Mouse (Mus musculus) MEL (cell line): Measurements from ENCODE around the gene Tmprss12. TPM values are rescaled to one million over a fixed set of nuclear protein-coding genes. Genes with fewer than 3 reads are reported as not detected.

Experiments
- DNase-seq: peaks from one replicate; pipeline ENCODE4 v3.0.0; 2011; ENCODE audit warnings: low read depth, low spot score
- H3K27ac ChIP-seq: 2 replicates; pipeline ENCODE4 v1.5.1; 2012; ENCODE audit warnings: low read depth, mild to moderate bottlenecking, control low read depth, low read length, moderate library complexity; ENCODE audit not compliant: control insufficient read depth
- H3K27me3 ChIP-seq, 2 experiments: fragments of 150-350 bp in 1 of 2; sonication (generic) in 1 of 2; 2 replicates each; pipeline ENCODE4 v1.6.1; 2012; ENCODE audit warnings: low read length in 2 of 2, mild to moderate bottlenecking in 2 of 2, improper control_type of control experiment in 1 of 2, moderate library complexity in 1 of 2; ENCODE audit not compliant: insufficient read depth in 2 of 2, control insufficient read depth in 1 of 2
- H3K36me3 ChIP-seq, 2 experiments: 2 replicates each; pipeline ENCODE4 v1.6.1; 2012 to 2014; ENCODE audit warnings: low read length in 2 of 2, improper control_type of control experiment in 1 of 2, inconsistent platforms in 1 of 2, mild to moderate bottlenecking in 1 of 2; ENCODE audit not compliant: insufficient read depth in 2 of 2, control insufficient read depth in 1 of 2
- H3K4me1 ChIP-seq, 2 experiments: fragments of 150-350 bp in 1 of 2; sonication (generic) in 1 of 2; 2 replicates each; pipeline ENCODE4 v1.6.1; 2012; ENCODE audit warnings: low read length in 2 of 2, improper control_type of control experiment in 1 of 2, mild to moderate bottlenecking in 1 of 2; ENCODE audit not compliant: insufficient read depth in 2 of 2, control insufficient read depth in 1 of 2
- H3K4me3 ChIP-seq, 2 experiments: fragments of 150-350 bp in 1 of 2; sonication (generic) in 1 of 2; 2 replicates each; pipeline ENCODE4 v1.5.1; 2012; ENCODE audit warnings: low read depth in 2 of 2, low read length in 2 of 2, mild to moderate bottlenecking in 2 of 2, moderate library complexity in 2 of 2, control low read depth in 1 of 2, improper control_type of control experiment in 1 of 2; ENCODE audit not compliant: control insufficient read depth in 1 of 2, insufficient read depth in 1 of 2
- H3K79me2 ChIP-seq: 2 replicates; pipeline ENCODE4 v1.6.1; 2012; ENCODE audit warnings: mild to moderate bottlenecking, low read length, moderate library complexity; ENCODE audit not compliant: control insufficient read depth, poor library complexity, insufficient read depth
- H3K9ac ChIP-seq: 2 replicates; pipeline ENCODE4 v1.6.1; 2012; ENCODE audit warnings: low read depth, mild to moderate bottlenecking, control low read depth, low read length, moderate library complexity; ENCODE audit not compliant: control insufficient read depth, poor library complexity, severe bottlenecking
- H3K9me3 ChIP-seq: fragments of 150-350 bp; sonication (generic); replicated peaks from 2 replicates; pipeline ENCODE4 v1.6.1; 2012; ENCODE audit warnings: mild to moderate bottlenecking, low read length, improper control_type of control experiment, moderate library complexity; ENCODE audit not compliant: insufficient read depth
- CHD1 ChIP-seq: IDR thresholded peaks from 2 replicates; pipeline ENCODE4 v1.6.1; 2012; ENCODE audit warnings: low read depth, mild to moderate bottlenecking, inconsistent platforms, low read length, improper control_type of control experiment
- CTCF ChIP-seq, 3 experiments: IDR thresholded peaks in 2 of 3; conservative IDR thresholded peaks in 1 of 3; 2 replicates each; pipeline ENCODE4 v1.5.1; 2011 to 2012; ENCODE audit warnings: low read length in 3 of 3, low read depth in 2 of 3, mild to moderate bottlenecking in 2 of 3, improper control_type of control experiment in 1 of 3, inconsistent platforms in 1 of 3, mixed read lengths in 1 of 3, moderate library complexity in 1 of 3; ENCODE audit not compliant: control insufficient read depth in 1 of 3, insufficient read depth in 1 of 3, poor library complexity in 1 of 3, severe bottlenecking in 1 of 3
- GATA1 ChIP-seq: IDR thresholded peaks from 2 replicates; pipeline ENCODE4 v1.6.1; 2011; ENCODE audit warnings: low read depth, low read length, improper control_type of control experiment
- HCFC1 ChIP-seq: IDR thresholded peaks from 2 replicates; pipeline ENCODE4 v1.6.1; 2012; ENCODE audit warnings: low read depth, mild to moderate bottlenecking, inconsistent platforms, low read length, improper control_type of control experiment, moderate library complexity
- KAT2A ChIP-seq: conservative IDR thresholded peaks from 2 replicates; pipeline ENCODE4 v1.6.1; 2012; ENCODE audit warnings: low read depth, low read length, improper control_type of control experiment, inconsistent platforms
- MYC ChIP-seq: IDR thresholded peaks from 2 replicates; pipeline ENCODE4 v1.6.1; 2011; ENCODE audit warnings: low read depth, mild to moderate bottlenecking, low read length, improper control_type of control experiment, moderate library complexity
- POLR2AphosphoS5 ChIP-seq: IDR thresholded peaks from 2 replicates; pipeline ENCODE4 v1.6.1; 2012; ENCODE audit warnings: low read depth, borderline replicate concordance, mild to moderate bottlenecking, inconsistent platforms, low read length, moderate library complexity, mixed read lengths
- RAD21 ChIP-seq: IDR thresholded peaks from 2 replicates; pipeline ENCODE4 v1.6.1; 2011; ENCODE audit warnings: mild to moderate bottlenecking, low read depth, low read length, improper control_type of control experiment
- RCOR1 ChIP-seq: IDR thresholded peaks from 2 replicates; pipeline ENCODE4 v1.6.1; 2012; ENCODE audit warnings: low read depth, mild to moderate bottlenecking, inconsistent platforms, low read length, improper control_type of control experiment
- SIN3A ChIP-seq: IDR thresholded peaks from 2 replicates; pipeline ENCODE4 v1.6.1; 2012; ENCODE audit warnings: low read length, improper control_type of control experiment, inconsistent platforms
- SMC3 ChIP-seq: IDR thresholded peaks from 2 replicates; pipeline ENCODE4 v1.6.1; 2011; ENCODE audit warnings: low read depth, low read length, improper control_type of control experiment
- TCF12 ChIP-seq: IDR thresholded peaks from 2 replicates; pipeline ENCODE4 v1.6.1; 2014; ENCODE audit warnings: low read depth, mild to moderate bottlenecking, inconsistent platforms, low read length, improper control_type of control experiment, moderate library complexity
- USF2 ChIP-seq, 2 experiments: IDR thresholded peaks; 2 replicates each; pipeline ENCODE4 v1.6.1; 2011 to 2012; ENCODE audit warnings: improper control_type of control experiment in 2 of 2, low read length in 2 of 2, borderline replicate concordance in 1 of 2, inconsistent platforms in 1 of 2, low read depth in 1 of 2, mild to moderate bottlenecking in 1 of 2; ENCODE audit not compliant: insufficient read depth in 1 of 2
- ZC3H11A ChIP-seq: IDR thresholded peaks from 2 replicates; pipeline ENCODE4 v1.6.1; 2012; ENCODE audit warnings: low read depth, mild to moderate bottlenecking, inconsistent platforms, low read length, improper control_type of control experiment
- polyA plus RNA-seq, 2 experiments: library from polyadenylated mRNA; stranded (reverse) in 1 of 2; unstranded in 1 of 2; fragments of >175 nt in 1 of 2; fragments of >200 nt in 1 of 2; gene quantifications; 2 replicates each; pipeline versions ENCODE4 v1.2.1 to v1.2.4; 2012; ENCODE audit warnings: low replicate concordance in 2 of 2, low read depth in 1 of 2; ENCODE audit not compliant: insufficient read length in 2 of 2, insufficient read depth in 1 of 2, missing spikeins in 1 of 2
- total RNA-seq: library from RNA; depleted of rRNA; stranded (reverse); fragments of 300-350 nt; gene quantifications from 2 replicates; pipeline ENCODE4 v1.2.3, GENCODE M21; 2012

Tmprss12 gene
- total and polyA plus RNA-seq, 3 experiments: not detected

DNA sequence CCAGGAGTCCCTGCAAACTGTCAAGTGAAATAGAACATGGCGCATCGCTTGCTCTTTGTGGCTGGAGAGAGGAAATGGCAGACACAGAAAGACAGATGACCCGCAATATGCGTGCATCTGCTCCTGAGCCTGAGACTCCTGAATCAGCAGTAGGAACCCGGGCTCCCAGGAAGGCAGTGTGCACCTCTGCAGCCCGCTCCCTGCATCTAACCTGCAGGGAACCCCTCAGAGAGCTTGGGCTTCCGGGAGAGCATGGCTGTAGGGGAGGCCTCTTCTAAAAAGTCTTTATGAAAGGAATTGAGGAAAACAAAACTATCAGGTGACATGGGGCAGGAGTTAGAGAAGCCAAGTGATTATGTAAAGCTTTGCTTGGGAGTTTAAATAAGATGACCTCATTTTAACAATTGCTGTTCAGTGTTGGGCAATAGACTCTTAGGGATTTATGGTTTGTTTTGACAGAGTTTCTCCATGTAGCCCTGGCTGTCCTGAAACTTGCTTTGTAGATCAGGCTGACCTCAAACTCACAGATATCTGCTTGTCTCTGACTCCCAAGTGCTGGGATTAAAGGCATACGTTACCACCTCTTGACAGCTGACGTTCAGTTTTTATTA, 39.8 kb downstream of the Tmprss12 start:
- DNase-seq: no peak
- no peak overlapping the region for H3K4me3 ChIP-seq
- no peaks in the 10 kb centered on the region for H3K79me2 ChIP-seq
- H3K27me3 ChIP-seq: no peaks in the 10 kb centered on the region
- H3K9ac ChIP-seq: no peak overlapping the region
- no peaks in the 10 kb centered on the region for H3K9me3 ChIP-seq
- H3K4me1 ChIP-seq: peaks cover 0 to 10% of the 10 kb centered on the region in 2 experiments; a peak in 2 of 4 replicates
- H3K27ac ChIP-seq: no peak overlapping the region
- peaks cover 0 to 4% of the 10 kb centered on the region in 2 experiments; a peak in 2 of 4 replicates for H3K36me3 ChIP-seq
- no peak for TF ChIP-seq SIN3A
- TF ChIP-seq USF2 (IDR thresholded peaks at IDR 0.05; ENCODE audit: borderline replicate concordance in 1 of 2, insufficient read depth in 1 of 2, low read depth in 1 of 2, low read length in 2 of 2): no peak
- no peak for TF ChIP-seq KAT2A
- TF ChIP-seq GATA1: no peak
- TF ChIP-seq, all 39 proteins: peak for 0

DNA sequence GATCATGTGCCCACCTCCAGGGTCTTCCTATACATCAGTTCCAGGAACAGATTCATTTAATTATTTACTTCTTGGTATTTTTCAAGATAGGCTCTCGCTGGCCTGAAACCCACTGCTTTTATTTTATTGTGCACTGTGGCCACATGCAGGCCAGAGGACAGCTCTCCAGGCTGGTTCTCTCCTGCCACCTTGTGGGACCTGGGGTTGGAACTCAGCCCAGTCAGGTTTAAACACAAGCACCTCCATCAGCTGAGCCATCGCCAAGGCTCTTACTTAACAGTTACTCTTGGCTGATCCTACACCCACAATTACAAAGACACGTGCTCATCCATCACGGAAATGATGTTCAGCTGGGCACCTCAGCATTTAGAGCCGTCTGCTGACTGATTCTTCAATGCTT, 40.5 kb downstream of the Tmprss12 start:
- H3K4me3 ChIP-seq: no peak overlapping the region
- H3K79me2 ChIP-seq: no peaks in the 10 kb centered on the region
- TF ChIP-seq ZC3H11A: peak; percentile 54; the same call in 1 of the 2 replicates
- TF ChIP-seq HCFC1: no peak
- TF ChIP-seq RAD21: peak; percentile 51
- no peak for TF ChIP-seq POLR2AphosphoS5
- TF ChIP-seq CHD1: no peak
- peak; percentile 7 to 57 (median 52); a peak in 4 of 6 replicates for TF ChIP-seq CTCF (IDR thresholded peaks at IDR 0.05 in 2 of 3, conservative IDR thresholded peaks at IDR 0.05 in 1 of 3; ENCODE audit: control insufficient read depth in 1 of 3, insufficient read depth in 1 of 3, low read depth in 2 of 3, low read length in 3 of 3, poor library complexity in 1 of 3, severe bottlenecking in 1 of 3)
- TF ChIP-seq TCF12: no peak
- no peak for TF ChIP-seq RCOR1
- TF ChIP-seq MYC: no peak
- TF ChIP-seq GATA1: no peak
- TF ChIP-seq SMC3: peak; percentile 67
- H3K9me3 ChIP-seq: no peaks in the 10 kb centered on the region
- no peak overlapping the region for H3K9ac ChIP-seq
- no peak overlapping the region for H3K27ac ChIP-seq
- peaks cover 0 to 4% of the 10 kb centered on the region in 2 experiments; a peak in 2 of 4 replicates for H3K36me3 ChIP-seq
- no peaks in the 10 kb centered on the region for H3K27me3 ChIP-seq
- H3K4me1 ChIP-seq: peaks cover 0 to 10% of the 10 kb centered on the region in 2 experiments; a peak in 2 of 4 replicates
- no peak for DNase-seq
